Mouse (Mus musculus) forebrain, embryonic 13.5 days (tissue): ENCODE data around the gene Il1rap. TPM values are rescaled to one million over a fixed set of nuclear protein-coding genes. Genes with fewer than 3 reads are reported as not detected.

Source experiments
- ATAC-seq: fragments of 200-750 bp; cut with Nextera tagmentation; 2 replicates; pipeline ENCODE4 v1.8.0; 2017
- H3K27ac ChIP-seq: fragments of 300-500 bp; sonication (generic); 2 replicates; pipeline ENCODE4 v1.5.1; 2015; ENCODE audit warnings: inconsistent platforms, mild to moderate bottlenecking, moderate library complexity
- H3K27me3 ChIP-seq: fragments of 300-500 bp; sonication (generic); 2 replicates; pipeline ENCODE4 v1.6.1; 2015; ENCODE audit warnings: mild to moderate bottlenecking, inconsistent platforms
- H3K36me3 ChIP-seq: fragments of 300-500 bp; sonication (generic); 2 replicates; pipeline ENCODE4 v1.6.1; 2015; ENCODE audit warnings: mild to moderate bottlenecking, inconsistent platforms; ENCODE audit not compliant: poor library complexity, severe bottlenecking
- H3K4me1 ChIP-seq: fragments of 300-500 bp; sonication (generic); 2 replicates; pipeline ENCODE4 v1.6.1; 2015; ENCODE audit warnings: inconsistent platforms
- H3K4me2 ChIP-seq: fragments of 300-500 bp; sonication (generic); 2 replicates; pipeline ENCODE4 v1.6.1; 2015; ENCODE audit warnings: inconsistent platforms, mild to moderate bottlenecking, moderate library complexity
- H3K4me3 ChIP-seq: fragments of 300-500 bp; sonication (generic); 2 replicates; pipeline ENCODE4 v1.5.1; 2015; ENCODE audit warnings: mild to moderate bottlenecking, inconsistent platforms
- H3K9ac ChIP-seq: fragments of 300-500 bp; sonication (generic); 2 replicates; pipeline ENCODE4 v1.6.1; 2015; ENCODE audit warnings: mild to moderate bottlenecking, inconsistent platforms
- H3K9me3 ChIP-seq: fragments of 300-500 bp; sonication (generic); replicated peaks from 2 replicates; pipeline ENCODE4 v1.6.1; 2016; ENCODE audit warnings: inconsistent platforms
- WGBS: fragments of 180-500 bp; shearing (Covaris S2); methylation state at CpG from one replicate; pipeline ENCODE4 v1.1.7; 2015; 5-methylcytosine and 5-hydroxymethylcytosine counted together
- polyA plus RNA-seq: library from polyadenylated mRNA; unstranded; fragments of >200 nt; fragmentation: Nextera tagmentation; extraction: Ambion mirVana; gene quantifications from 2 replicates; pipeline ENCODE4 v1.2.1, GENCODE M21; 2015

The Il1rap gene
- polyA plus RNA-seq, 1 experiment from 2014 or later: 2.6 TPM

GRCm38 (mm10) chr16:26581913-26582376, 441 bp downstream of the Il1rap start:
- Histone ChIP-seq H3K9me3 (no peaks in the 10 kb centered on the region), H3K4me1 (peaks cover 9% of the 10 kb centered on the region; the same call in 1 of the 2 replicates), H3K36me3 (no peaks in the 10 kb centered on the region), H3K4me3 (peak overlapping the region; percentile 65), H3K27ac (no peak overlapping the region), H3K9ac (peak overlapping the region; percentile 68), H3K4me2 (peak overlapping the region; percentile 82), H3K27me3 (peaks cover 9% of the 10 kb centered on the region; the same call in 1 of the 2 replicates)
- ATAC-seq: peak; percentile 55
- under 1% methylated on average over 16 of the region's 16 CpGs for WGBS

GRCm38 (mm10) chr16:26585806-26586205, 4.3 kb downstream of the Il1rap start:
- H3K27ac ChIP-seq: no peak overlapping the region
- no peak overlapping the region for H3K9ac ChIP-seq
- H3K4me1 ChIP-seq: peaks cover 9% of the 10 kb centered on the region; the same call in 1 of the 2 replicates
- no peak for ATAC-seq
- no peaks in the 10 kb centered on the region for H3K9me3 ChIP-seq
- H3K36me3 ChIP-seq: no peaks in the 10 kb centered on the region
- 90% methylated on average over 5 of the region's 5 CpGs for WGBS
- no peak overlapping the region for H3K4me2 ChIP-seq
- H3K27me3 ChIP-seq: no peaks in the 10 kb centered on the region; the same call in 1 of the 2 replicates
- no peak overlapping the region for H3K4me3 ChIP-seq

GRCm38 (mm10) chr16:26590897-26591570, 9.5 kb downstream of the Il1rap start:
- H3K9me3 ChIP-seq: no peaks in the 10 kb centered on the region
- no peak overlapping the region for H3K4me2 ChIP-seq
- 82% methylated on average over 4 of the region's 4 CpGs for WGBS
- H3K27me3 ChIP-seq: no peaks in the 10 kb centered on the region
- no peak overlapping the region for H3K4me3 ChIP-seq
- ATAC-seq: no peak
- no peak overlapping the region for H3K9ac ChIP-seq
- H3K4me1 ChIP-seq: 0 out of 2 replicates have a peak, but pooled peaks cover 1% of the 10 kb centered on the region
- no peak overlapping the region for H3K27ac ChIP-seq
- no peaks in the 10 kb centered on the region for H3K36me3 ChIP-seq

- Histone ChIP-seq H3K27me3 (no peaks in the 10 kb centered on the region), H3K9me3 (no peaks in the 10 kb centered on the region), H3K36me3 (no peaks in the 10 kb centered on the region), H3K9ac (no peak overlapping the region), H3K4me1 (peaks cover 12% of the 10 kb centered on the region; the same call in 1 of the 2 replicates), H3K4me2 (no peak overlapping the region), H3K4me3 (no peak overlapping the region), H3K27ac (no peak overlapping the region)
- WGBS: 34% methylated on average over 7 of the region's 7 CpGs
- ATAC-seq: peak; percentile 66
These were observed 14.9 kb downstream of the Il1rap start for GRCm38 (mm10) chr16:26596440-26596839.

GRCm38 (mm10) chr16:26597307-26597706, 15.8 kb downstream of the Il1rap start:
- H3K9me3 ChIP-seq: no peaks in the 10 kb centered on the region
- H3K27me3 ChIP-seq: no peaks in the 10 kb centered on the region
- H3K36me3 ChIP-seq: no peaks in the 10 kb centered on the region
- 73% methylated on average over 7 of the region's 7 CpGs for WGBS
- H3K4me2 ChIP-seq: no peak overlapping the region
- no peak for ATAC-seq
- H3K4me1 ChIP-seq: peaks cover 12% of the 10 kb centered on the region; the same call in 1 of the 2 replicates
- no peak overlapping the region for H3K4me3 ChIP-seq
- no peak overlapping the region for H3K9ac ChIP-seq
- H3K27ac ChIP-seq: no peak overlapping the region

GRCm38 (mm10) chr16:26598591-26598990, 17.1 kb downstream of the Il1rap start:
- no peak for ATAC-seq
- Histone ChIP-seq H3K4me2 (no peak overlapping the region), H3K4me1 (peaks cover 12% of the 10 kb centered on the region; the same call in 1 of the 2 replicates), H3K9me3 (no peaks in the 10 kb centered on the region), H3K27ac (no peak overlapping the region), H3K4me3 (no peak overlapping the region), H3K9ac (no peak overlapping the region), H3K27me3 (no peaks in the 10 kb centered on the region), H3K36me3 (no peaks in the 10 kb centered on the region)
- WGBS: 82% methylated on average over 5 of the region's 5 CpGs

- no peak overlapping the region for H3K4me2 ChIP-seq
- H3K27ac ChIP-seq: no peak overlapping the region
- H3K36me3 ChIP-seq: no peaks in the 10 kb centered on the region
- no peak overlapping the region for H3K4me3 ChIP-seq
- H3K4me1 ChIP-seq: peaks cover 6% of the 10 kb centered on the region; the same call in 1 of the 2 replicates
- no peaks in the 10 kb centered on the region for H3K9me3 ChIP-seq
- WGBS: 97% methylated on average over 1 of the region's 1 CpGs
- no peak overlapping the region for H3K9ac ChIP-seq
- no peaks in the 10 kb centered on the region for H3K27me3 ChIP-seq
- no peak for ATAC-seq
These were observed 20.0 kb downstream of the Il1rap start for GRCm38 (mm10) chr16:26601482-26601881.

GRCm38 (mm10) chr16:26604621-26605020, 23.1 kb downstream of the Il1rap start:
- 79% methylated on average over 3 of the region's 3 CpGs for WGBS
- no peaks in the 10 kb centered on the region for H3K36me3 ChIP-seq
- no peaks in the 10 kb centered on the region for H3K27me3 ChIP-seq
- no peak overlapping the region for H3K4me2 ChIP-seq
- no peaks in the 10 kb centered on the region for H3K9me3 ChIP-seq
- no peak for ATAC-seq
- H3K4me1 ChIP-seq: no peaks in the 10 kb centered on the region
- H3K9ac ChIP-seq: no peak overlapping the region
- H3K4me3 ChIP-seq: no peak overlapping the region
- H3K27ac ChIP-seq: no peak overlapping the region

- no peaks in the 10 kb centered on the region for H3K9me3 ChIP-seq
- H3K4me2 ChIP-seq: no peak overlapping the region
- no peak overlapping the region for H3K27ac ChIP-seq
- WGBS: 89% methylated on average over 2 of the region's 2 CpGs
- no peak overlapping the region for H3K9ac ChIP-seq
- H3K4me3 ChIP-seq: no peak overlapping the region
- H3K27me3 ChIP-seq: no peaks in the 10 kb centered on the region
- ATAC-seq: no peak
- H3K4me1 ChIP-seq: no peaks in the 10 kb centered on the region
- no peaks in the 10 kb centered on the region for H3K36me3 ChIP-seq
These were observed 26.5 kb downstream of the Il1rap start for GRCm38 (mm10) chr16:26608003-26608402.

- Histone ChIP-seq H3K4me2 (no peak overlapping the region), H3K9ac (no peak overlapping the region), H3K4me1 (no peaks in the 10 kb centered on the region), H3K36me3 (no peaks in the 10 kb centered on the region), H3K27ac (no peak overlapping the region), H3K4me3 (no peak overlapping the region), H3K9me3 (no peaks in the 10 kb centered on the region), H3K27me3 (no peaks in the 10 kb centered on the region)
- no peak for ATAC-seq
- WGBS: 64% methylated on average over 1 of the region's 1 CpGs
These were observed 29.0 kb downstream of the Il1rap start for GRCm38 (mm10) chr16:26610508-26610907.

- Histone ChIP-seq H3K4me1 (no peaks in the 10 kb centered on the region), H3K9me3 (no peaks in the 10 kb centered on the region), H3K36me3 (no peaks in the 10 kb centered on the region), H3K4me3 (no peak overlapping the region), H3K9ac (no peak overlapping the region), H3K27ac (no peak overlapping the region), H3K27me3 (no peaks in the 10 kb centered on the region), H3K4me2 (no peak overlapping the region)
- ATAC-seq: no peak
- WGBS: 88% methylated on average over 10 of the region's 10 CpGs
These were observed 31.2 kb downstream of the Il1rap start for GRCm38 (mm10) chr16:26612499-26613220.

GRCm38 (mm10) chr16:26623141-26623540, 41.6 kb downstream of the Il1rap start:
- Histone ChIP-seq H3K9me3 (no peaks in the 10 kb centered on the region), H3K4me2 (no peak overlapping the region), H3K9ac (no peak overlapping the region), H3K27ac (no peak overlapping the region), H3K27me3 (no peaks in the 10 kb centered on the region), H3K4me3 (no peak overlapping the region), H3K4me1 (no peaks in the 10 kb centered on the region), H3K36me3 (no peaks in the 10 kb centered on the region)
- WGBS: 91% methylated on average over 1 of the region's 1 CpGs
- ATAC-seq: no peak
